Mouse (Mus musculus) neural tube, embryonic 15.5 days (tissue): ENCODE data around the gene Polr3h. TPM values are rescaled to one million over a fixed set of nuclear protein-coding genes. Genes with fewer than 3 reads are reported as not detected.

Experiments used
- polyA plus RNA-seq: library from polyadenylated mRNA; unstranded; fragments of >200 nt; fragmentation: Nextera tagmentation; extraction: Ambion mirVana; gene quantifications from 2 replicates; pipeline ENCODE4 v1.2.1, GENCODE M21; 2015

Gene Polr3h
- polyA plus RNA-seq, 1 experiment from 2014 or later: 93.2 TPM

Other genes with a start within 250 kb of the Polr3h start
- 31.7 and 34.9 TPM in 2 replicates for gene Chadl, start 229.0 kb downstream of the Polr3h start, polyA plus RNA-seq
- gene Zc3h7b, start 181.2 kb downstream of the Polr3h start, polyA plus RNA-seq: 41.7 and 41.9 TPM in 2 replicates
- gene Rangap1, start 180.7 kb downstream of the Polr3h start, polyA plus RNA-seq: 127 and 128 TPM in 2 replicates
- 20.5 and 21.0 TPM in 2 replicates for gene Tef, start 123.8 kb downstream of the Polr3h start, polyA plus RNA-seq
- 14.7 and 16.1 TPM in 2 replicates for gene Tob2, start 67.4 kb downstream of the Polr3h start, polyA plus RNA-seq
- 111 and 122 TPM in 2 replicates for gene Phf5a, start 54.3 kb downstream of the Polr3h start, polyA plus RNA-seq
- gene Aco2, start 53.9 kb downstream of the Polr3h start, polyA plus RNA-seq: 295 and 298 TPM in 2 replicates
- gene Csdc2, start 10.5 kb upstream of the Polr3h start, polyA plus RNA-seq: 194 and 220 TPM in 2 replicates
- gene Pmm1, start 34.7 kb upstream of the Polr3h start, polyA plus RNA-seq: 99.8 and 111 TPM in 2 replicates
- not detected in 2 replicates for gene 1700029P11Rik, start 54.3 kb upstream of the Polr3h start, polyA plus RNA-seq
- gene Xrcc6, start 61.6 kb upstream of the Polr3h start, polyA plus RNA-seq: 41.6 and 74.7 TPM in 2 replicates
- gene Desi1, start 107.6 kb upstream of the Polr3h start, polyA plus RNA-seq: 54.1 and 64.0 TPM in 2 replicates
- gene Snu13, start 121.4 kb upstream of the Polr3h start, polyA plus RNA-seq: 230 and 272 TPM in 2 replicates
- gene 4930407I10Rik, start 132.9 kb upstream of the Polr3h start, polyA plus RNA-seq: not detected in 2 replicates
- gene Mei1, start 143.8 kb upstream of the Polr3h start, polyA plus RNA-seq: 0.05 TPM in 1 of 2 replicates, not detected in the other
- 11.1 and 13.6 TPM in 2 replicates for gene Ccdc134, start 201.7 kb upstream of the Polr3h start, polyA plus RNA-seq
- 187 and 190 TPM in 2 replicates for gene Srebf2, start 220.9 kb upstream of the Polr3h start, polyA plus RNA-seq